Mouse (Mus musculus): ENCODE results near the gene Ppt1.

GRCm38 (mm10) chr4:122854770-122855169 is 18.7 kb downstream of the Ppt1 start:
- TF ChIP-seq GATA1 (IDR thresholded peaks at IDR 0.05; ENCODE audit: low read length) (no peak), TAL1 (IDR thresholded peaks at IDR 0.05; ENCODE audit: low read length) (no peak)

All from erythroblast, embryonic 14.5 days (primary cell).